Mouse (Mus musculus): ENCODE data around the gene Myh7. TPM values are rescaled to one million over a fixed set of nuclear protein-coding genes. Genes with fewer than 3 reads are reported as not detected.

Gene Myh7
- total RNA-seq, 2 experiments from 2014 or later: 393 to 495 TPM

Small RNA genes within 50 kb of the gene (microRNA-seq; reads per million reads assigned to microRNA genes)
- gene Mir208a (0.50 to 2.2 reads per million in 2 experiments), gene Mir208b (67.0 to 151 reads per million in 2 experiments)

Other genes with a start within 250 kb of the Myh7 start
- gene Slc7a8, start 212.7 kb downstream of the Myh7 start, total RNA-seq (2021): 1 to 10 TPM; 5.7 to 7.5 TPM
- gene Rnf212b, start 180.5 kb downstream of the Myh7 start, total RNA-seq (2021): not detected
- gene Homez, start 123.7 kb downstream of the Myh7 start, total RNA-seq (2021): 1 to 10 TPM; 6.8 to 8.4 TPM
- gene Ppp1r3e, start 117.1 kb downstream of the Myh7 start, total RNA-seq (2021): 1 to 10 TPM; 4.2 to 6.8 TPM
- gene Bcl2l2, start 111.2 kb downstream of the Myh7 start, total RNA-seq (2021): 10 to 100 TPM; 28.2 to 29.3 TPM
- 1 to 10 TPM in 1 of 2 experiments, under 1 TPM in 1; 0.94 to 5.0 TPM for gene Gm20521, start 111.2 kb downstream of the Myh7 start, total RNA-seq (2021)
- gene Pabpn1, start 102.1 kb downstream of the Myh7 start, total RNA-seq (2021): 10 to 100 TPM; 80.2 to 99.9 TPM
- gene Slc22a17, start 81.5 kb downstream of the Myh7 start, total RNA-seq (2021): 10 to 100 TPM; 11.8 to 13.9 TPM
- gene Efs, start 68.5 kb downstream of the Myh7 start, total RNA-seq (2021): 10 to 100 TPM; 12.6 to 16.0 TPM
- gene Il25, start 61.9 kb downstream of the Myh7 start, total RNA-seq (2021): not detected
- gene Cmtm5, start 58.4 kb downstream of the Myh7 start, total RNA-seq (2021): 1 to 10 TPM; 1.6 to 3.3 TPM
- gene Myh6, start 27.7 kb downstream of the Myh7 start, total RNA-seq (2021): 100 to 1,000 TPM in 1 of 2 experiments, 10 to 100 TPM in 1; 90.4 to 107 TPM
- gene Gm17428, start 17.7 kb downstream of the Myh7 start, total RNA-seq (2021): not detected
- 10 to 100 TPM; 22.4 to 24.1 TPM for gene Ngdn, start 20.8 kb upstream of the Myh7 start, total RNA-seq (2021)
- 1 to 10 TPM; 1.8 to 3.0 TPM for gene Zfhx2, start 97.7 kb upstream of the Myh7 start, total RNA-seq (2021)
- 10 to 100 TPM; 12.8 to 13.9 TPM for gene Thtpa, start 100.2 kb upstream of the Myh7 start, total RNA-seq (2021)
- gene Ap1g2, start 112.0 kb upstream of the Myh7 start, total RNA-seq (2021): 1 to 10 TPM; 4.6 to 5.0 TPM
- 1 to 10 TPM; 1.5 to 1.6 TPM for gene Jph4, start 122.3 kb upstream of the Myh7 start, total RNA-seq (2021)
- gene Dhrs2, start 227.4 kb upstream of the Myh7 start, total RNA-seq (2021): not detected